Mouse (Mus musculus): ENCODE data around the gene Jarid2. TPM values are rescaled to one million over a fixed set of nuclear protein-coding genes. Genes with fewer than 3 reads are reported as not detected.
A peak's percentile ranks its signal among the peaks of the same experiment; 100 is the strongest.

The Jarid2 gene
- polyA plus RNA-seq, 1 experiment from 2014 or later, result 54.5 TPM

DNA sequence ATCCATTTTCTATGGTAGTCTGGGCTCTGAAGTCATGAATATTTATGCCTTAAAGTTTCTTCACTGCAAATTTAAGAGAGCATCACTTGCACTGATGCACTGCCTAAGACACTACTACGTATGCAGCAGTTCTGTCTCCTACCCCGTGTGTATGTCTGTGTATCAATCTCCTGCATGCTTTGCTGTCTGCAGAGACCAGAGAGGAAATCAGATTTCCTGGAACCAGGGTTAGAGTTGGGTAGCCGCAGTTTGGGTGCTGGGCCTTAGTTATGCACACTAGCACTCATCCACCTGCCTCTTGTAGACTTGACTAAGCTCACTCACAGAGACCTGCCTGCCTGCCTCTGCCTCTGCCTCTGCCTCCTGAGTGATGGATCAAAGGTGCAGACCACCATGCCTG is 33.8 kb downstream of the Jarid2 start:
- Histone ChIP-seq H3K27ac (no peak overlapping the region), H3K4me2 (replicated peaks) (no peak overlapping the region), H3K4me3 (replicated peaks) (no peak overlapping the region), H3K27me3 (no peaks in the 10 kb centered on the region), H3K4me1 (replicated peaks) (peaks cover 12% of the 10 kb centered on the region), H3K9me3 (no peaks in the 10 kb centered on the region), H3K36me3 (no peaks in the 10 kb centered on the region), H3K9ac (replicated peaks) (no peak overlapping the region)
- WGBS, result 75% methylated on average over 3 of the region's 3 CpGs
- ATAC-seq, result no peak

DNA sequence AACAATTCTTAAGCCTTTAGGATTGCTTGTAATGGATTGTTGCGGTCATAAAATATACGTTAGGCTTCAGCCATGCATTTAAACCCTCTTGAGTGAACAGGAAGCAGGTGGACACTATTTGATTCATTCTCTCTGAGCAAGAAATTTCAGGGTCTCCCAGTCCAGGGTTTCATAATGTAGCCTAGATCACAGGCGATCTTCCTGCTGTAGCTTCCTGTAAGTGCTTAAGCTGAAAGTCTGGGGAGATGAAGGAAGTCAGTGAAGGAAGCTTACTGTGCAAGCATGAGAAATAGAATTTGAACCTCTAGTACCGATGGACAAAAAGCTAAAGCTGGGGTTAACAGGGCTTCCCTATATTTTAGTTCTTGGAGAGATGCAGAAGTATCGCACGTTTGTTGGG is 38.5 kb downstream of the Jarid2 start:
- Histone ChIP-seq H3K9ac (replicated peaks) (no peak overlapping the region), H3K36me3 (no peaks in the 10 kb centered on the region), H3K4me2 (replicated peaks) (no peak overlapping the region), H3K4me1 (replicated peaks) (peaks cover 9% of the 10 kb centered on the region), H3K27ac (no peak overlapping the region), H3K4me3 (replicated peaks) (no peak overlapping the region), H3K27me3 (no peaks in the 10 kb centered on the region), H3K9me3 (no peaks in the 10 kb centered on the region)
- WGBS, result 87% methylated on average over 6 of the region's 6 CpGs
- no peak for ATAC-seq

DNA sequence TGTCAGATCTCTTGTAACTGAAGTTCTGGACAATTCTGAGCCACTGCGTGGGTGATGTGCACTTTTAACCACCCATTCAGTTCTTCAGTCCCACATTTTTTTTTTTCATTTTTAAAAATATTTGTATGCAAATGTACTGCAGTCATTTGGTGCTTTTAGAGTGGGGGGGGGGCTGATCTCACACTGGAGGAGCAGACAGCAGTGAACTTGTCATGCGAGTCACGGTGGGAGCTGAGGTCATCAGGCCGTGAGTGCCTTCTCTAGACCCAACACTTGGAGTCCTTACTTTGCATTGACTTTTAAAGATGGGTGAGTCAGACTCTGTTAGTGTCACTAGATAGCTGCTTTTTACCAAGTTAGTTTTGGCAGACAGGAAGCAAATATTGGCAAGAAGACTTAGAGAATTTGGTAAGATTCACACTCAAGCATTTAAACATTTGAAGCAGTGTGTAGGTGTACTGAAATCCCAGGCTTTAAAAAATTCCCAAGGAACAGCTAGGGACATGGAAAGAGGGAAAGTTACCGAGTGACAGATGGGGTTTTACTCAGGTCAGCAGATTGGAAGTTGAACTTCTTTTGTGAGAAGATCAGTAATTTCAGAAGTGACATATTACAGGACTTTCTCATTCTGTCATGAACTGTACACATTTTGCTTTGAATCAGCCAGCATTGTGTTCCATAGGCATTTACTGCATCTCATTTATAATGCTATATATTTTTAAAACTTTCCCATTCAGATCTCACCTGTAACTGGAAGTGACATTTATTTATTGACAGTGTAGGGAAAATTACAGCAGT is 41.7 kb downstream of the Jarid2 start:
- Histone ChIP-seq H3K27me3 (no peaks in the 10 kb centered on the region), H3K36me3 (no peaks in the 10 kb centered on the region), H3K9me3 (no peaks in the 10 kb centered on the region), H3K4me2 (replicated peaks) (no peak overlapping the region), H3K9ac (replicated peaks) (no peak overlapping the region), H3K27ac (no peak overlapping the region), H3K4me1 (replicated peaks) (0 out of 2 replicates have a peak, but pooled peaks cover 6% of the 10 kb centered on the region), H3K4me3 (replicated peaks) (no peak overlapping the region)
- ATAC-seq, result no peak
- WGBS, result 66% methylated on average over 5 of the region's 5 CpGs

DNA sequence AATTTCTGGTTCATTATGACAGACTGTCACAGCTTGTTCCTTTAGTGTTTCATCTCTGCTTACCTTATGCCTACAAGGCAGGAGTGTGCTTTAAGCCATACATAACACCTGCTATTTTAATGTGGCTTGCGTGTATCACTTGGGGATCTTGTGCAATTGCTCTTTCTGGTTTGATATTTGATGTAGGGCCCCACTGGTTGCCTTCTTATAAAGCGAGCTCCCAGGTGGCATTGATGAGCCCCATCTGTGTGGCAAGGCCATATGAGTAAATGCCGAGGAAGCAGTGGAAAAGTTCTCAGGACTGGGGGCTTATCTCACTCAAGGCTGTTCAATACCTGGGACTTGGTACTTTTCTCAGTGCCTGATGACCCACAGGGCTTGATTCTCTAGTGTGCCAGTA is 43.5 kb downstream of the Jarid2 start:
- no peak for ATAC-seq
- Histone ChIP-seq H3K27ac (no peak overlapping the region), H3K4me1 (replicated peaks) (0 out of 2 replicates have a peak, but pooled peaks cover 6% of the 10 kb centered on the region), H3K27me3 (no peaks in the 10 kb centered on the region), H3K9ac (replicated peaks) (no peak overlapping the region), H3K4me3 (replicated peaks) (no peak overlapping the region), H3K9me3 (no peaks in the 10 kb centered on the region), H3K4me2 (replicated peaks) (no peak overlapping the region), H3K36me3 (no peaks in the 10 kb centered on the region)
- 96% methylated on average over 3 of the region's 3 CpGs for WGBS

DNA sequence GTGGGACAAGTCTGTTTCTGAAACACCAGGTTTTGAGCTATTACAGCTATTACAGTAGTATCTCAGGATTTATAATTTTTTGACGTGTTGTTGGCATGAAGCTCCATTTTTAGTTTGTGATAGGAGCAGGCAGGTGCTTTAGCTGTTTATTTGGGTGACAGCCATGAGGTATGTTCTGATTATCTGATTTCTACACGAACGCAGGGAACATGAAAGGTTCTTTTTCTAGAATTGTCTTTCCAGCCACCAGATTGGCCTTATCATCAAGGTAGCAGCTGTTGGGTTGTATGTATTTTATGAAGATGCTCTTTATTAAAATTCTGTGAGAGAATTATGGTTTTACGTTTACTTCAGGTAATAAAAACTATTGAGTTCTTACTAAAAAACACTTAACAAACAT is 45.1 kb downstream of the Jarid2 start:
- Histone ChIP-seq H3K27ac (no peak overlapping the region), H3K4me1 (replicated peaks) (0 out of 2 replicates have a peak, but pooled peaks cover 6% of the 10 kb centered on the region), H3K4me2 (replicated peaks) (no peak overlapping the region), H3K9ac (replicated peaks) (no peak overlapping the region), H3K36me3 (no peaks in the 10 kb centered on the region), H3K4me3 (replicated peaks) (no peak overlapping the region), H3K9me3 (no peaks in the 10 kb centered on the region), H3K27me3 (no peaks in the 10 kb centered on the region)
- no peak for ATAC-seq
- 92% methylated on average over 4 of the region's 4 CpGs for WGBS

DNA sequence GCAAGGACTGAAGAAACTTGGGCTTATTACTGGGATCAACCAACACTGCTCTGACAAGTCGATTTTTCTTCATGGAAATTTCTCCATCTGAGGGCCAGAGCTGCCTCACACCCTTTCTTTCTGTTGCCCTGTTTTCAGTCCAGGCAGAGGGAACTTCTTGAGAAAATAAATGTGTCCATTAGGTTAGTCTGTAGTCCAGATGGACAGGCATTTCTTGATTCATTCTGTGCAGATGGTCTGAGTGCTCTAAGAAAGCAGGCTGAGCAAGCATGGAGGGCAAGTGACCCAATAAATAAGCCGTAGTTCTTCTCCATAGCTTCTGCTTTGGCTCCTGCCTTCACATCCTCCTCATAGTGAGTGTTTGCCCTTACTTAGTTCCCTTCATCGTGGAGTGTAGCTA is 46.1 kb downstream of the Jarid2 start:
- no peak overlapping the region for H3K4me3 ChIP-seq (replicated peaks)
- no peak overlapping the region for H3K27ac ChIP-seq
- H3K9me3 ChIP-seq, result no peaks in the 10 kb centered on the region
- H3K4me1 ChIP-seq (replicated peaks), result 0 out of 2 replicates have a peak, but pooled peaks cover 3% of the 10 kb centered on the region
- no peak overlapping the region for H3K4me2 ChIP-seq (replicated peaks)
- whole genome bisulfite sequencing, result 82% methylated on average over 3 of the region's 3 CpGs
- no peaks in the 10 kb centered on the region for H3K36me3 ChIP-seq
- no peak for ATAC-seq
- no peaks in the 10 kb centered on the region for H3K27me3 ChIP-seq
- no peak overlapping the region for H3K9ac ChIP-seq (replicated peaks)

DNA sequence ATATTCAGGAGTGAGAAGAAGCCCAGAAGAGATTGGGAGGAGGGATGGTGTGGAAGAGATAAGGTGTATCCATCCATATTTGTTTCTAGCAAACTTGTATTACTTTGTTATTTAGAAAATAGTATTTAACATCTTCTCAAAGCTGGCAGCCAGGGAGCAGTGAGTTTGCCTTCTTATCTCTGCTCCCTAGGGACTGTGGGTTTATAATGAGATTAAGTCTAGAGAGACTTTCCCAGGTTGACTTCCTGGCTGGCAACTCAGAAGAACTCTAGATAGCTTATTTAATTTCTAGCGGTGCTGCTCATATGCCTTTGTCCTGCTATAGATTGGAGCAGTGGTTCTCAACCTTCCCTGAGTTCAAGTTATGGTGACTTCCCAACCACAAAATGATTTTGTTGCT is 51.2 kb downstream of the Jarid2 start:
- Histone ChIP-seq H3K9ac (replicated peaks) (no peak overlapping the region), H3K4me3 (replicated peaks) (no peak overlapping the region), H3K27me3 (no peaks in the 10 kb centered on the region), H3K36me3 (no peaks in the 10 kb centered on the region), H3K9me3 (no peaks in the 10 kb centered on the region), H3K27ac (no peak overlapping the region), H3K4me1 (replicated peaks) (no peaks in the 10 kb centered on the region), H3K4me2 (replicated peaks) (no peak overlapping the region)
- 74% methylated on average over 1 of the region's 1 CpGs for WGBS
- no peak for ATAC-seq

DNA sequence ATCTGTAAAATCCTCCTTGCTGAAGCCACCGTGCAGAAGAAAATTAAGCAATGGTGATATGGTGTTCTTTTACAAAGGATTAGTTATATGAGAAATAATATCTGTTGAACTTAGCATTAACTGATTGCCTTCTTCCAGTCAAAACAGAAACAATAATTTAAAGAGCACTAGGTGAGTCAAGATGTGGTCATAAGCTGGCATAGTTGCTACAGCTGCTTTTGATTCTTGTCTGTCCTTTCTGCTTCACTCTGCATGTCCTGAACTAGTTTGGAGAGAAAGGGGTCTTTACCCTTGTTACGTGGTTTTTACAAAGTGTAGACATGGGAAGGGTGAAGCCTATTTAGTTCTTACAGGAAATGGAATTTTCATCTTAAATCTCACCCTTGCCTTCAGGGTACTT is 51.9 kb downstream of the Jarid2 start:
- Histone ChIP-seq H3K27me3 (no peaks in the 10 kb centered on the region), H3K4me2 (replicated peaks) (no peak overlapping the region), H3K4me3 (replicated peaks) (no peak overlapping the region), H3K9ac (replicated peaks) (no peak overlapping the region), H3K27ac (no peak overlapping the region), H3K9me3 (no peaks in the 10 kb centered on the region), H3K36me3 (no peaks in the 10 kb centered on the region), H3K4me1 (replicated peaks) (peaks cover 6% of the 10 kb centered on the region; the same call in 1 of the 2 replicates)
- ATAC-seq, result no peak
- 85% methylated on average over 2 of the region's 2 CpGs for WGBS

DNA sequence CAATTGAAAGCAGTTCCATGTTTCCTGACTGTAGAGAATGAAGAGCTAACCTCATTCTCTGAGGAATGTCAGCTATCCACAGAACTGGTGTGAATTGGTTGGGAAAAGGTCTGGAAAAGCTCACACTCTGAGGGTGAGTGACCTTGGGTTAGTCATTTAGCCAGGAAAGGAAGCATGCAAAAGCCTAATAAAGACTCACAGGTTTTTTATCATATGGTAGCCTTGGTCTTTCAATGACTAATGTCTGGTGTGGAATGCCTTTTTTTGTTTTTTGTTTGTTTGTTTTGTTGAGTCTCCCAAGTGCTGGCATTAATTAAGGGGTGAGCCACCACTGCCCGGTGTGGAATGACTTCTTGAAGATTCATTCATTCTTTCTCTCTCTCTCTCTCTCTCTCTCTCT is 55.3 kb downstream of the Jarid2 start:
- no peak for ATAC-seq
- 92% methylated on average over 1 of the region's 1 CpGs for WGBS
- H3K9ac ChIP-seq (replicated peaks), result no peak overlapping the region

DNA sequence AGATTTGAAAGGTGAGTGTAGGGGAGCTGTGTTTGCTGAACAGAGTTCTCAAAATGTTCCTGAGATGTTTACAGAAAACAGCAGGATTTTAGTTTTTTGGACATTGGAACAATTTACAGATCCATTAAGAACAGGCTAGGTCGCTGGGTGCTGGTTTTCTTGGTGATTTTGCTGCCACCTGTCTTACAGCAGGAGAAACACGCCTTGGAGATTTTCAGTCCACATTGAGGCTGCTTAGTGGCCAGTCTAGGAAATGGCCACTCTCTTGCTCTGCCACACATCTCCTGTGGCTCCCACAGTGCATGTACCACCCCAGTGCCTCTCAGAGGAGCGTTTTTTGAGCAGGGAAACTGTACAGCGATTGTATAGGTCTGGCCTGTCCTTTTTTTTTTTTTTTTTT is 57.0 kb downstream of the Jarid2 start:
- peak; percentile 45; the same call in 1 of the 2 replicates for ATAC-seq
- no peaks in the 10 kb centered on the region for H3K36me3 ChIP-seq
- H3K27ac ChIP-seq, result no peak overlapping the region
- H3K9me3 ChIP-seq, result no peaks in the 10 kb centered on the region
- no peak overlapping the region for H3K4me3 ChIP-seq (replicated peaks)
- no peaks in the 10 kb centered on the region for H3K27me3 ChIP-seq
- H3K4me1 ChIP-seq (replicated peaks), result peaks cover 21% of the 10 kb centered on the region
- 30% methylated on average over 4 of the region's 4 CpGs for WGBS
- no peak overlapping the region for H3K4me2 ChIP-seq (replicated peaks)
- H3K9ac ChIP-seq (replicated peaks), result no peak overlapping the region

More for the DNA sequence above, 55.3 kb downstream of the Jarid2 start:
- peaks cover 13% of the 10 kb centered on the region; the same call in 1 of the 2 replicates for H3K4me1 ChIP-seq (replicated peaks)
- H3K27ac ChIP-seq, result no peak overlapping the region
- no peak overlapping the region for H3K4me2 ChIP-seq (replicated peaks)
- H3K36me3 ChIP-seq, result no peaks in the 10 kb centered on the region
- no peaks in the 10 kb centered on the region for H3K9me3 ChIP-seq
- no peaks in the 10 kb centered on the region for H3K27me3 ChIP-seq
- H3K4me3 ChIP-seq (replicated peaks), result no peak overlapping the region

DNA sequence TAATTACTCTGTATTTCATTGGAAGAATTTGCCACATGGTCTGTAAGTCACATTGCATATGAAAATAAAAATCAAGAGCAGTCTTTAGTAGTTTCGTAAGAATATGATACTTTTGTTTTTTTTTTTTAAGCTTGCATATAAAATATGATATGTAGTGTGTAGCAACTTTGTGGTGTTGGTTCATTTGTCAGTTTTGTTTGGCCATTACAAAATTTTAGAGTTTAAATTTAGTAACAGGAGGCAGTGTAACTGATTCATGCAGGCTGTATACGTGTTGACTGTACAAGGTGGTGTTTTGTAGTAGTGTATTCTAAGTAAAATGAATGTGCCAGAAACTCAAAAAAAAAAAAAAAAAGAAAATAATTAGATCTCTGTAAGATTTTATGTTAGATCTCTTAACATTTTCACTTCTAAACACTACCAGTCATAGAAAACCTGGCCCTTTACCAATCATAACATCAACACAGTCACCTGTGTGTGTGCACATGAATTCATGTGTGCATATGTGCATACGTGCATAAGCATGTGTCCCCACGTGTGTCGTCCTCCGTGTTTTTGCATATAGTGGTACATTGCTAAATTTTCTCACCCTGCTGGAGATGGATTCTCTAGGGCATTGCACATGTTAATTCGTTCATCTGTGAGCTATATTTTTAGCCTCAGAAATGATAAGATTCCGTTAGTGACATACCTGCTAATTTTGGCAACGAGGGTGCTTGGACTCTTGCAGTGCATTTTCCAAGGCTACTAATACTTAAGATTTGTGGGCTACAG is 59.3 kb downstream of the Jarid2 start:
- Histone ChIP-seq H3K9ac (replicated peaks) (no peak overlapping the region), H3K9me3 (no peaks in the 10 kb centered on the region), H3K36me3 (no peaks in the 10 kb centered on the region), H3K4me2 (replicated peaks) (no peak overlapping the region), H3K27ac (no peak overlapping the region), H3K27me3 (no peaks in the 10 kb centered on the region), H3K4me1 (replicated peaks) (peaks cover 28% of the 10 kb centered on the region), H3K4me3 (replicated peaks) (no peak overlapping the region)
- no peak for ATAC-seq
- WGBS, result 91% methylated on average over 9 of the region's 9 CpGs

DNA sequence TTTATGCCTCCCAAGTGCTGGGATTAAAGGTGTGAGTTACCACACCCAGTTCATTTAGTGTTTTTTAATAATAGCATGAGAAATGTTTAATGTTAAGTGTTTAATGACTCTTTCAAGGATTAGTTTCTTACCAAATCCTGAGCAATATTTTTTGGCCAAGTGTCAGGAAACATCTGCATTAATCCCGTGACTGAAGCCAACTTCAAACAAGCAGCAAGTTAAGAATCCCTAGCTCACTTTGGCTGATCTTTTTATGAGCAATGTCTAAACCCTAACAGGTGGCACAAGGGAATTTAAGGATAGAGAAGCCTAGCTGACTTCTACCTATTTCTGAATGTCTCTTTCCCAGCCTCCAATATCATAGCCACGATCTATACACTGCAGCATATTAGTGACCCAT is 60.7 kb downstream of the Jarid2 start:
- WGBS, result 57% methylated on average over 2 of the region's 2 CpGs
- no peak overlapping the region for H3K4me3 ChIP-seq (replicated peaks)
- ATAC-seq, result no peak
- peaks cover 30% of the 10 kb centered on the region for H3K4me1 ChIP-seq (replicated peaks)
- H3K36me3 ChIP-seq, result no peaks in the 10 kb centered on the region
- H3K27me3 ChIP-seq, result no peaks in the 10 kb centered on the region
- H3K4me2 ChIP-seq (replicated peaks), result no peak overlapping the region
- H3K9me3 ChIP-seq, result no peaks in the 10 kb centered on the region
- H3K9ac ChIP-seq (replicated peaks), result no peak overlapping the region
- H3K27ac ChIP-seq, result no peak overlapping the region
